Mouse (Mus musculus) CH12F3 (cell line): Measurements from ENCODE around the gene Tep1.
"Not testable (repeated sequence)": the region's sequence is repeated elsewhere in the genome, so short reads cannot be mapped to it uniquely, and the experiment has no call there.

Experiments
- in situ Hi-C: fragments of 300-500 bp; cut with MboI; formaldehyde crosslinking; loops from 2 replicates; pipeline ENCODE4 v1.14.3; 2020; ENCODE audit warnings: low sequenced_read_pairs

The Tep1 gene

GRCm38 (mm10) chr14:50869889-50870804, at the start of gene Tep1:
Gene Tep1 (minus strand): TSS chr14:50870560.
- in situ Hi-C loops = no loop called here

- in situ Hi-C loops = no loop called here
These were observed 41.0 kb upstream of the Tep1 start for GRCm38 (mm10) chr14:50911356-50911755.

DNA sequence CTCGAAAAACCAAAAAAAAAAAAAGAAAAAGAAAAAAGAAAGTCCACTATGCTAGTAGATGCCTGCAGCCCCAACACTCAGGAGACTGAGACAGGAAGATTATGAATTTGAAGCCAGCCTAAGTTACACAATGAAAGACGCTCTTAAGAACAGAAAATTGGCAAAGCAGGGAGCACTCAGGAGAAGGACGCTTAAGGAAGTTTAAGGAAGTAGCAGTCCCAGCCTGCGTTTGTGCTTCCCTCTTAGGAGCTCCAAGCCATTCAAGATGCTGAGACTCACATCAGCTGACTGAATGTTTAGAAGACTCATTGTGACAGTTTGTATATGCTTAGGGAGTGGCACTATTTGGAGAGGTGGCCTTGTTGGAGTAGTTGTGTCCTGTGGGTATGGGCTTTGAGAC, 37.8 kb upstream of the Tep1 start:
- in situ Hi-C loops = no loop called here

- in situ Hi-C loops = not testable (repeated sequence)
These were observed 35.0 kb upstream of the Tep1 start for GRCm38 (mm10) chr14:50905327-50905726.

DNA sequence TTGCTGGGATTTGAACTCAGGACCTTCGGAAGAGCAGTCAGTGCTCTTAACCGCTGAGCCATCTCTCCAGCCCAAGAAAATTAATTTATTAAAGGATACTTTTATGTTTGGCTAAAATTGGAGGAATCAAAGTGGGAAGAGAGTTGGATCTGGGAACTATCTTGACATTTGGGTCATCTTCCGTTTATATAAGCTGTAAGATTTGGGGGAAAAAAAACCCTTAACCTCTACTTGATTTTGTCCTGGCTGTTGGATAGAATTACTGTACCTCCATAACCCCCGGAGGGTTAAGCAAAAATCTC, 34.4 kb upstream of the Tep1 start:
- in situ Hi-C loops = no loop called here

- in situ Hi-C loops = no loop called here
These were observed 33.8 kb upstream of the Tep1 start for GRCm38 (mm10) chr14:50903973-50904827.

DNA sequence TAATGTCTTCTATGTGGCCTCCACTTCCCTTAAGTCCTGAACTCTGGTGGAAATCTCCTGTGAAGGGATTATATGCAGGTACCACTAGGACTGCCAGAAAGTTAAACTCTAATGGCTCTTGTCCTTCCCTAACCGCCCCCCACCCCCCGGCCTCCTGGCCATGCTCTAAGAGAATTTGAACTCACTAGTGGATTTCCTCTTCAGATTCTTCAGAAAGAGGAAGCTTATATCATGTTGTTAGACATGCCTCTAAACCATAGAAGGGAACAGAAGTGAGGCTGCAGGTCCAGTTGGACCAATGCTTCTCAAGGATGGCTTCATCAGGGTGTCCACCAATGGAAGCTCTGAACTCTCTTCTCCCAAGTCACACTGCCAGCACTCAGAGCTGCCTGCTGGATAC, 27.6 kb upstream of the Tep1 start:
- in situ Hi-C loops = not testable (repeated sequence)

GRCm38 (mm10) chr14:50897374-50897765, 27.0 kb upstream of the Tep1 start, which contains the start of gene Klhl33:
Gene Klhl33 (minus strand): TSS chr14:50897507.
- in situ Hi-C loops = no loop called here

GRCm38 (mm10) chr14:50896747-50897373, 26.5 kb upstream of the Tep1 start:
- in situ Hi-C loops = no loop called here

- in situ Hi-C loops = no loop called here
These were observed 25.8 kb upstream of the Tep1 start for GRCm38 (mm10) chr14:50895985-50896746.

- in situ Hi-C loops = no loop called here
These were observed 25.0 kb upstream of the Tep1 start for GRCm38 (mm10) chr14:50895407-50895806.

DNA sequence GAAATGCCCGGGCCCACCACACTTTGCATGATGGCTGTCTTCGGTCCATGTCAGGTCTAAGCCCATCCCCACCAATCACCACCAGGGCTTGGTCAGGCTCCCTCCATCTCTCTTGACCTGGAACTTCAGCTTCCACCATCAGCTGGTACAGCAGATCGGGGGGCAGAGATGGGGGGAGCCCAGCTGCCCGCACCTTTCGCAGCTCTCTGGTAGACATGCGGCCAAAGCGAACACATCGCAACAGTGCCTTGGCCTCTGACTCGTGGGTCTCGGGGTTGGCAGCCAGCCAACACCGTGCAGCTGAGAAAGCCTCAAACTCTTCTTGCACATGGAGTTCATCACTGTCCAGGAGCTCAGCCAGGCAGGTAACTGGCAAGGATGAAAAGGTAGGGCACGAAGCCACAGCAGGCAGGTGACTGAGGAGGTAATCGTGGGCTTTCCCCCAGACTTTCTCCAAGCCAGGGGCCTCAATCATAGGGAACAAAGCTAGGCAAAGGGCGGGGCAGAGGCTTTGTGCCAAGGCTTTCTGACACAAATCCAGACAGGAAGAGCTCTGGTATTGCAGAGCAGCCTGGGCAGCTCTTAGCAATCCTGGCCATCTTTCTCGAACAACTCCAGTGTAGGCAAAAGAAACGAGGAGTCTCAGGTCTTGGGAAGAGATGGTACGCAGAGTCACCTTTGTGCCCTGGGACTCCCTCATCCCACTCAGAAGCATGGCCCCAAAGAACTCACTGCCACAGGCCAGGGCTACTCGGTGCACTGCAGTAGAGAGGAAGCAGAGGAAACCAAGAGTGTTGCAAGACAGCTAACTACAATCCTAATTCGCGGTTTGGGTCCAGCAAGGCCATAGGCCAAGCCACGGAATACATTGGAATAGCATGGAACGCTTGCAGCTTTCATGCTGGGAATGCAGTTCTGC, 22.4 kb upstream of the Tep1 start:
- in situ Hi-C loops = no loop called here

GRCm38 (mm10) chr14:50892091-50892490, 21.7 kb upstream of the Tep1 start:
- in situ Hi-C loops = no loop called here

DNA sequence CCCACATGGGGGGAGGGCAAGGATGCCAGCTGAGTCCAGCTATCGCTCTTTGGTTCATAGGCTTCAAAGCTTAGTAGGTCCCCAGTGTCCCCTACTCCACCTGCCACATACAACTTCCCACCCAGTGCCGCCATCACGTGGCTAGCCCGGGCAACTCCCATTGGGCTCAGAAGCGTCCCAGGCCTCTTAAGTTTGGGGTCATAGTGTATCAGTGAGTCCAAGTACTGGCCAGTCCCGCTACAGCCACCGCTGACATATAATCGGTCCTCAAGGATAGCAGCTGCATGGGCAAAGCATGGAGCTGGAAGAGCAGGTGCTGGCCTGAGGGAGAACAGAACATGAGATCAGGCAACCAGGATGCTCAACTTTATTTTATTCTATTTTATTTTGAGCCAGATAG, 21.3 kb upstream of the Tep1 start:
- in situ Hi-C loops = no loop called here

DNA sequence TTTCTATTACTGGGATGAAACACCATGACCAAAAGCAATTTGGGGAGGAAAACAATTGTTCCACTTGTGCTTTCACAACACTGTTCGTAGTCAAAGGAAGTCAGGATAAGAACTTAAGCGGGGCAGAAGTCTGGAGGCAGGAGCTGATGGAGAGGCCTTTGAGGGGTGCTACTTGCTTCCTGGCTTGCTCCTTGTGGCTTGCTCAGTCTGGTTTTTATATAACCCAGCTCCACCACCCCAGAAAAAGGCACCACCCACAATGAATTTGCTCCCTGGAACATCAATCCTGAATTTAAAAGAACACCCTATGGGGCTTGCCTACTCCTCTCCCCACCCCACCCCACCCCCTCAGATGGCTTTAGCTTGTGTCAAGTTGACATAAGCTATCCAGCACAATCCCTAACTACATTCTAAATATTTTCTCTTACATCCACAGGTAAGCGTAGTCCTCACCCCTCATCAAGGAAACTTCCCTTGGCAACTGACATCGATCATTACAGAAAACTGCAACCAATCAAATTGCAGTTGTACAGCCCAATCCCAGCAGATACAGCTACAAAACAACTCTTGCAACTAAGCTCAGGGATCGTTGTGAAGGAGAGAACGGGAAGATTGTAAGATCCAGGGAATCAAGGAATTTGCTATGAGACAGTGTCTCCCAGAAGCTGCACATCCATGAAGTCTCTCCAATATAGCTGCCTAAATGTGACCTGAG, 6.0 kb upstream of the Tep1 start:
- in situ Hi-C loops = no loop called here

DNA sequence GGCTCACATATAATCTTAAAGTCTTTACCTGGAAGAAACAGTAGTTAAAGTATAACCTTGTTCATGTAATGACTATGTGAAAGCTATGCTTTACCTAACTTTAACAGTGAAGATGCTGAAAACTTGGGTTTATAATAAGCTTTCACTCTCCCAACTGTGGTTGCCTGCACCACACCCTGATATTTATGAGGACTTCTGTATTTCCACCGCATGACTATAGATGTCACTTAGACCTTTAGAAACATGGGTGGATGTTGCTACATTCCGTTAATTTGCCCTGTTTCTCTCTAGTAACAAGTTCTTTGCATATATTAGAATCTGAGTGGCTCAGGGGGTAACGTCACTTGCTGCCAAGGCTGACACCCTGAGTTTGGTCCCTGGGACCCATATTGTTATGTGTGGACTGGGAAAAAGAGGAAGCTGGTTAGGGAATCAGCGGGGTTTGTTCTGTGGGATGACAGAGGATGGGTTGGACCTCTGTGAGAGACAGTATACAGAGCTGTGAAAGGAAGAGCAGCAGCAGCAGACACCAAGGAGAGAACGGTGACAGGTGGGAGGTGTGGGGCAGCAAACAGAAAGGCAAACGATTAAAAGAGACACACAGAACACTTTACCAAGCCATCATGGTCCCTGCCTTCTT, 5.4 kb upstream of the Tep1 start:
- in situ Hi-C loops = no loop called here

DNA sequence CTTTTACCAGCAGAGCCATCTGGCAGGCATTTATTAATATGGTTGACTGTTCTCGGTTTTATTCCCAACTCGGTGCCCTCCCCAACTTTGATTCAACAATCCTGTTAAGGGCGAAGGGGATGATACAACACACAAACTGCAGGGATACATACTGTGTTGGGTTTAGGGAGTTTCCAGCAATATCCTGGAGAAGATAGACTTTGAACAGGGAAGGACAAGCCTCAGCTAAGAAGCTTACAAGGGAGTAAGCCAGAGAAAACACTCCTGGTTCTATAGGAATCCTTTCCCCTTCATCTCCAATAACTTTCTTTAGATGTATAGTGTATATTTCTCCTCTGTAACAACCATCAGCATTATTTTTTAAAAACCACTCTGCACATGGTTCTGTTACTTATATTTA, 4.8 kb upstream of the Tep1 start:
- in situ Hi-C loops = no loop called here

- in situ Hi-C loops = no loop called here
These were observed 924 bp upstream of the Tep1 start for GRCm38 (mm10) chr14:50871284-50871683.

DNA sequence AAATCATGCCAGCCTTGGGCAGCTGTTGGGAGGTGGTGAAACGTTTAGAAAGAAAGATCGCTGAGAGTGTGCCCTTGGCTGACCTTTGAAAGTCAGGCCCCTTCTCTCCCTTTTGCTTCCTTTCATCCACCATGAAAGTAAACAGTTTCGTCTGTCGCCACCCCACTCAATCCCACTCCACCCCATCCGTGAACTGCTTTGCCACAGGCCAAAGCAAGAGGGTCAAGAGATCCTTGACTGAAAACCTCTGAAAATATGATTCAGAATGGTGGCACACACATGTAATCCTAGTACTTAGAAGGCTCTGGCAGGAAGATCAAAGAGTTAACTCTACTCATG, 414 bp upstream of the Tep1 start:
- in situ Hi-C loops = no loop called here
